Mouse (Mus musculus) gastrocnemius, postnatal 36 days (tissue): ENCODE results near the gene Mettl14. TPM values are rescaled to one million over a fixed set of nuclear protein-coding genes. Genes with fewer than 3 reads are reported as not detected.
"Not testable (repeated sequence)": the region's sequence is repeated elsewhere in the genome, so short reads cannot be mapped to it uniquely, and the experiment has no call there.

Experiments
- DNase-seq, 2 experiments: peaks; one replicate each; pipeline ENCODE4 v3.0.0; 2022
- intact Hi-C: fragments of 180-260 bp; cut with DNase I; formaldehyde crosslinking; loops from one replicate; pipeline ENCODE4 v1.15.1; 2025
- total RNA-seq, 2 experiments: library from RNA; stranded (reverse); gene quantifications; 2 replicates each; pipeline ENCODE4 v1.2.3; 2021

Mettl14 gene
- total RNA-seq, 2 experiments from 2014 or later = 6.7 to 8.0 TPM

GRCm38 (mm10) chr3:123369161-123369560, 16.7 kb downstream of the Mettl14 start:
- DNase-seq = peak in 1 of 2 experiments; percentile 9
- intact Hi-C loops = no loop called here

DNA sequence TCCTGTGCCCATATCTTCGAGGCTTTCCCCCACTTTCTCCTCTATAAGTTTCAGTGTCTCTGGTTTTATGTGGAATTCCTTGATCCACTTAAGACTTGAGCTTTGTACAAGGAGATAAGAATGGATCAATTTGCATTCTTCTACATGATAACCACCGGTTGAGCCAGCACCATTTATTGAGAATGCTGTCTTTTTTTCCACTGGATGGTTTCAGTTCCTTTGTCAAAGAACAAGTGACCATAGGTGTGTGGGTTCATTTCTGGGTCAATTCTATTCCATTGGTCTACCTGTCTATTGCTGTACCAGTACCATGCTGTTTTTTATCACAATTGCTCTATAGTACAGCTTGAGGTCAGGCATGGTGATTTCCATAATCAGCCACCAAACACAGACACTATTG, 19.1 kb downstream of the Mettl14 start:
- intact Hi-C loops, DNase-seq: not testable (repeated sequence)

DNA sequence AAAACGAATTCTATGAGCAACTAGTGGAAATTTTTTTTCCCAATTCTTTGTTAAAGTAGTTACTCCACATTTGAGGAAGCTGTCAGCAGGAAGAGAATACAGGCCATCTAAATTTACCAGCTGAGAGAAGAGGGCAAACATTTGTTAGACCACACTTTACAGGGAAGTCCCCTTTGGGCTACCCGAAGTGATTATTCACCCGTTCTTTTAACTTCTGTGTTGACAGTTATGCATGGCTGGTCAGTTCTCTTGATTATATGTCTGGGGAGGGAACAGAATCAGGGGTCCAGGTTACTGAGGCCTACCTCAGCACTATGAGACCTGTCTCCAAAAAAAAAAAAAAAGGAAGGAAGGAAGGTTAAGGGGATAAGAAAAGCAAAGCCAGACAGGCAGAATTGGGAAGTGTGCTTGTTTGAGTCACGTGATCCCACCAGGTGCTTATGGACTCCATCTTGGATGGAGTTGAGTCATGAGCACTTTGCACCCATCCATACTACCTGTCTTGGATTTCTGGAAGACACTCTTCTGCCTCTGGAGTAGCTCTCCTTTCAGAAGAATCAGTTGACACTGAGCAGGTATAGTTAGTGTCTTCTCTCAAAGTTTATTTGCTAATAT, 29.4 kb downstream of the Mettl14 start:
- no peak for DNase-seq
- intact Hi-C loops = loop anchor here (10.0 kb wide), 1 partner anchor 422 kb away; no protein-coding TSS in a partner anchor

- DNase-seq = no peak
Observed at GRCm38 (mm10) chr3:123354388-123354787, 31.5 kb downstream of the Mettl14 start.

GRCm38 (mm10) chr3:123353661-123354060, 32.2 kb downstream of the Mettl14 start:
- no peak for DNase-seq
- intact Hi-C loops = loop anchor here (5.0 to 10.0 kb wide), 3 partner anchors 116 to 419 kb away; partner anchors contain the start of gene Synpo2

More at GRCm38 (mm10) chr3:123354388-123354787, 31.5 kb downstream of the Mettl14 start:
- intact Hi-C loops = loop anchor here (5.0 to 10.0 kb wide), 3 partner anchors 117 to 420 kb away; partner anchors contain the start of gene Synpo2

DNA sequence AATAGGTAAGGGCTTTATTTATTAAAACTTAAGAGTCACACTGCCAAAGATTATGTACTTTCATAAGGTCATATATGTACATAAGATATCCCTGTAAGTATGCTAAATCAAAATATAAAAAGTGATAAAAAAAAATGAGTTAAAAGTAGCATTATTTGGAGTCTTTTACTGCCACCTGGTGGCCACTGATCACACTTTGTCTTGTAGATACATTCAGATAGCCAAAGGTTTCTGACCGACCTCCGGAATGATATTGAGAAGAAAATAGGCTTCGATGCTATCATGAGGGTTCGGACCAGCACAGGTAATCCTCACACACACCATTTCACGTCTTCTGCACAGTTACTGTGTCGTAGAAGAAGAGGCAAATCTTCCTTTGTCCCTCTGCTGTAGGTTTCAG, 32.7 kb downstream of the Mettl14 start:
- intact Hi-C loops = loop anchor here (5.0 to 10.0 kb wide), 3 partner anchors 116 to 418 kb away; partner anchors contain the start of gene Synpo2
- DNase-seq = no peak

DNA sequence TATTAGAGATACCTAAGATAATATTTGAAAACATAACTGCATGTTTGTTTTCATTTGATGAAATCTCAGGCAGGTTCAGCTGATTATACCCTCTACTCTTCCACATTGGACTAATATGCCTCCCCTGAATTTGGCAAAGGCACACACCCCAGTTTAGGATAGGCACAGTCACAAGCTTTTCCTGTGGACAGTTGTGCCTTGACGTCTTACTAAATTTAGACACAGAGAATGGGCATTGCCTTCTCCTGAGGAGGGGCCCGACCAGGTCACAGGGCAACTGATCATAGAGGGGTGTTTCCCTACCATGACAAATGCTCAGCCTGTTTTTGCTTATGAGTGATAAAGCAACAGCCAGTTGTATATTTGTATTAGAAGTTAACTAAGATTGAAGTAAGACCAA, 34.4 kb downstream of the Mettl14 start:
- intact Hi-C loops = loop anchor here (5.0 to 10.0 kb wide), 3 partner anchors 114 to 417 kb away; partner anchors contain the start of gene Synpo2
- no peak for DNase-seq

GRCm38 (mm10) chr3:123350602-123351001, 35.3 kb downstream of the Mettl14 start:
- DNase-seq = no peak
- intact Hi-C loops = loop anchor here (5.0 to 10.0 kb wide), 3 partner anchors 113 to 416 kb away; partner anchors contain the start of gene Synpo2

GRCm38 (mm10) chr3:123348080-123348802, 37.7 kb downstream of the Mettl14 start:
- DNase-seq = no peak
- intact Hi-C loops = no loop called here

DNA sequence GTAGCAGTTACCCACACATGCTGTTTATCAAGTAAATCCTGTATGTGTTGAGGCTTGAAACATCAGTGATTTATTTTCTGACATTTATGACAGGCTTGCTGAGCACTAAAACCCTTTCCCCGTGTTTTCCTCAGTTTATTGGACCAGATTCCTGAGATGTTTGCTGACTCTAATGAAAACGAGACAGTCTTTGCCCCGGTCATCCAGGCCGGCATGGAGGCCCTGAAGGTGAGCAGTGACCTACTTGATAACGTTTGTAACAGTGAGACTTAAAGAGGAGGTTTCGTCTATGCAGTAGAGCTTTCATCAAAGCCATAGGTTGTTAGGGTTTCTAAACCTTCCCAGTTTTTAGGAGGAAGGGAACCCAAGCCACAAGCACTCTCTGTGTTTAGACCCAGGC, 42.2 kb downstream of the Mettl14 start:
- no peak for DNase-seq
- intact Hi-C loops = no loop called here

DNA sequence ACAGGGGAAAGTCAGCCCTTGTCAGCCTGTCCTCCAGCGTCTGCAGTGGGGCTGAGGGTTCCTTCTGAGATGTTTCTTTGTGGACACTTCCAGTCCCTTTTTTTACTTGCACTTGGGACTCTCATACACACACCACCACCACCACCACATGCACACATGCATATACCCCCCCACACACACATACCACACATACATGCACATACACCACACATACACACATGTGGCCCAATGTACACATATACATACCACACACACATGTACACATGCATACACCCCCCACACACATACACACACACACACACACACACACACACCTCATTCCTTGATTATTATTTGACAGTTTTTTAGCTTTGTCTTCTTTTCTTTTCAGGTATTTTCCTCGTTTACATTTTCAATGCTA, 44.9 kb downstream of the Mettl14 start:
- intact Hi-C loops = no loop called here
- DNase-seq = no peak

- intact Hi-C loops = no loop called here
- DNase-seq = no peak
Observed at GRCm38 (mm10) chr3:123338666-123339195, 47.2 kb downstream of the Mettl14 start.

- DNase-seq = no peak
- intact Hi-C loops = no loop called here
Observed at GRCm38 (mm10) chr3:123337853-123338252, 48.1 kb downstream of the Mettl14 start.

DNA sequence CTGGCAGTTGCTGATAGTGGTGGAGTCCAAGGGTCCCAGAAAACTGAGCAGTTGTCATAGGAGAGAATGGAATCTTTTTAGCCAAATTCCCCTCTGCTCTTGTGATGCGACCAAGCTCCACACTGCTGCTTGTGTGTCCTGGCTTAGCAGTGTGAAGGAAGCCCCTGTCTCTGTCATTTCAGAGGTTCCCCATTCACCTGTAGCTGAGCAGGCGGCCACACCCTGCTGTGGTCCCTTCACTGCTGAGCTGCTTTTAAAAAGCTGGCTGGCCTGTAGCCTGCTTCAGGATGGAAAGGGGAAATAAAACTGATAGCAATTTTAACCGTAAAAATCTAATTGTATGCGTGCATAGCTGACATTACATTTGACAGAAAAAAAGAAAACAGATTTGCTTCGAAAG, 49.0 kb downstream of the Mettl14 start:
- no peak for DNase-seq

GRCm38 (mm10) chr3:123336455-123336854, 49.5 kb downstream of the Mettl14 start:
- intact Hi-C loops = no loop called here
- no peak for DNase-seq

More for the DNA sequence above, 49.0 kb downstream of the Mettl14 start:
- intact Hi-C loops = no loop called here

- intact Hi-C loops = no loop called here
Observed at GRCm38 (mm10) chr3:123335480-123335879, 50.4 kb downstream of the Mettl14 start.

DNA sequence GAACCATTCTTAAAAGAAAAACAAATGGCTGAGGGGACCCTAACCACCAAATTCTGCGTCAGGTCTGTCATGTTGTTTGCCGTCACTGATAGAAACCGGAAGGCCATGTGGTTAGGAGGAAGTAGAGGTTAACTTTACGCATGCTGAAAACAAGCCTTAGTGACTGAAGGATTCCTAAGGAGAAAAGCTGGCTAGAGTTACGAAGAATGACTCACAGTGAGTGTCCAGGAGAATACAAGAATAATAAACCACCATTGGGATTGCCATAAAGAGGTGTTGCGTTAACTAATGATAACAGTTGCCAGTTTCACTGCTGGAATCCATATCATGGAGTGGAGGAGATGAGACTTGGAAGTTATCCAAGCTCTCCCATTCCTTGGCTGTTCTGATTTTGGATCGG, 51.0 kb downstream of the Mettl14 start:
- DNase-seq = no peak
- intact Hi-C loops = no loop called here

More at GRCm38 (mm10) chr3:123335480-123335879, 50.4 kb downstream of the Mettl14 start:
- DNase-seq = no peak

GRCm38 (mm10) chr3:123333055-123333424, 52.9 kb downstream of the Mettl14 start:
- intact Hi-C loops = no loop called here
- DNase-seq = no peak

- DNase-seq = no peak
- intact Hi-C loops = no loop called here
Observed at GRCm38 (mm10) chr3:123332330-123333054, 53.4 kb downstream of the Mettl14 start.

DNA sequence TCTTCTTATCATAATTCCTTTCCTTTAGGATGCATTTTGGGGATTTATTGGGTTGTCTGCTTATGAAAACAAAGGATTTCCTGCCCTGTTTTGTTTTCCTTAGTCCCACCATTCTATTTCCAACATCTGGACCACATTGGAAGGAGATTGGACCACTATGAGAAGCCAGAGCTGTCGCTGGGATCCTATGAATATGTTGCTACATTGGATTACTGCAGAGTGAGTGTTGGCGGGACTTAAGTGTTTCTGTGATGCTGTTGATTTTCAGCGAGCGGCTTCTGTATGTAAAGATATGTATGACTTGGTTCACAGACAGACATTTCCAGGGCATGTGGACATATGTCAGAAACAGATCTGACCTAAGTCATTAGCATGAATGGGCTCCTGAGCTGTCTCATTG, 55.7 kb downstream of the Mettl14 start:
- DNase-seq = no peak
- intact Hi-C loops = no loop called here

GRCm38 (mm10) chr3:123329251-123329650, 56.7 kb downstream of the Mettl14 start:
- intact Hi-C loops = loop anchor here (5.0 kb wide), 1 partner anchor 217 kb away; no protein-coding TSS in a partner anchor
- DNase-seq = peak; percentile 61 to 71
